Mouse (Mus musculus): ENCODE results near the gene Chp2.

- TF ChIP-seq TCF12 (IDR thresholded peaks at IDR 0.05; ENCODE audit: insufficient read depth, poor library complexity, severe bottlenecking) = no peak
- no peak for TF ChIP-seq POLR2A (IDR thresholded peaks at IDR 0.05; ENCODE audit: insufficient read length, low read depth)
- no peak for TF ChIP-seq CEBPB (IDR thresholded peaks at IDR 0.05; ENCODE audit: insufficient read depth, poor library complexity, severe bottlenecking)
- no peak for TF ChIP-seq TCF3 (IDR thresholded peaks at IDR 0.05; ENCODE audit: insufficient read length, low read depth)
- no peak for TF ChIP-seq MAX (IDR thresholded peaks at IDR 0.05; ENCODE audit: low read depth)
- TF ChIP-seq MYOG (IDR thresholded peaks at IDR 0.05; ENCODE audit: control insufficient read depth in 1 of 3, insufficient read depth in 1 of 3, insufficient read length in 2 of 3, low read depth in 2 of 3) = no peak
- TF ChIP-seq E2F4 (IDR thresholded peaks at IDR 0.05; ENCODE audit: insufficient read depth) = no peak
- TF ChIP-seq USF1 (IDR thresholded peaks at IDR 0.05; ENCODE audit: low read depth) = no peak
- TF ChIP-seq POLR2AphosphoS2 (IDR thresholded peaks at IDR 0.05; ENCODE audit: insufficient read length, low read depth) = no peak
- no peak for TF ChIP-seq MYOD1 (IDR thresholded peaks at IDR 0.05; ENCODE audit: control insufficient read depth in 1 of 3, insufficient read length in 2 of 3, low read depth in 2 of 3)
- TF ChIP-seq REST (IDR thresholded peaks at IDR 0.05; ENCODE audit: insufficient read depth, insufficient read length) = no peak
- TF ChIP-seq SRF (IDR thresholded peaks at IDR 0.05; ENCODE audit: control insufficient read depth, insufficient read length, low read depth) = no peak
Observed at GRCm38 (mm10) chr7:122247254-122247864, 28.1 kb downstream of the Chp2 start.
